Comparison of ENCODE assay signal across 8 mouse cellular contexts in the genomic region with DNA sequence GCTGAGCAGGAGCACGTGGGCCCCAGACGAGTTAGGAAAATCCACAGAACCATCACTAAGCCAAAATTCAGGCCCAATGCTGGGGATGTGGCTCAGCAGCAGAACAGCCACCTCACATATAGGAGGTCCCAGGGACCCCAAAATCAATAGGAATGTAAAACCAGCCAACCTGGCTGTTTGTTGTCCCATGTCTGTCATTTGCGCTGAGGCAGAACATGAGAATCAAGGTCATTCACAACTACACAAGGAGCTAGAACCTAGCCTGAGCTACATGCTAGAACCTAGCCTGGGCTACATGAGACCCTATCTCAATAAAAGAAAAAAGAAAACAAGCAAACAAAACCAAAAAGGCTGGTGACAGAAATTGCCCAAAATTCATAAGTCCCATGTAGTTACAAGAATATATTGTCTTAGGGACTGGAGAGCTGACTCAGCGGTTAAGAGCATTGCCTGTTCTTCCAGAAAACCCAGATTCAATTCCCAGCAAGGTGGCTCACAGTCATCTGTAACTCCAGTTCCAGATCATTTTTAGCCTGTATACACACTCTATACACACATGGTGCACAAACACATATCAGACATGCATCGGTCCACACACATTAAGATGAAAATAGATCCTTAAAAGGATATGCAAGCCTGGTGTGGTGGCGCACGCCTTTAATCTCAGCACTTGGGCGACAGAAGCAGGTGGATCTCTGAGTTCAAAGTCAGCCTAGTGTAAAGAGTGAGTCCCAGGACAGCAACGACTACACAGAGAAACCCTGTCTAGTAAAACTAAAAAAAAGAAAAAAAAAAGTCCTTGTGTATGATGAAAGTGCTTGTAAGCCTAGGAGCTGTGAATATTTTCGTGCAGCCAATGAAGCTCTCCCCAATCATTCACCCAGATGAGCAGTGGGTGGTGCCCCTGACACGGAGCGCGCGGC. TPM values are rescaled to one million over a fixed set of nuclear protein-coding genes. Genes with fewer than 3 reads are reported as not detected.
DNase-seq lines count a peak whose midpoint lies in the region; ATAC-seq lines count a peak whose summit lies in the region.

No protein-coding gene starts in this region.

- peak overlapping the region; percentile 35; the same call in 1 of the 2 replicates for H3K9ac ChIP-seq in kidney, embryonic 15.5 days
- peak overlapping the region; percentile 24; the same call in 1 of the 2 replicates for H3K9ac ChIP-seq in hindbrain, embryonic 15.5 days
- H3K9ac ChIP-seq in midbrain, embryonic 16.5 days (ENCODE audit: low read depth, low read length), result peak overlapping the region; percentile 43

- no peaks in the 10 kb centered on the region for H3K27me3 ChIP-seq in kidney, embryonic 15.5 days
- no peaks in the 10 kb centered on the region for H3K27me3 ChIP-seq in hindbrain, embryonic 15.5 days
- H3K27me3 ChIP-seq in midbrain, embryonic 16.5 days (ENCODE audit: control insufficient read depth, insufficient read depth, low read depth, low read length), result no peaks in the 10 kb centered on the region

- DNase-seq in kidney, adult 11 months, result no peak
- DNase-seq in MN1 (ENCODE audit: low spot score), result no peak
- no peak for DNase-seq in thymus, postnatal 10 days (ENCODE audit: low spot score in 2 of 2)
- no peak for DNase-seq in thymus, postnatal 36 days

- H3K9me3 ChIP-seq in kidney, embryonic 15.5 days (replicated peaks), result no peaks in the 10 kb centered on the region
- no peaks in the 10 kb centered on the region for H3K9me3 ChIP-seq in hindbrain, embryonic 15.5 days
- H3K9me3 ChIP-seq in midbrain, embryonic 16.5 days (replicated peaks; ENCODE audit: control insufficient read depth, low read length, poor library complexity, severe bottlenecking), result no peaks in the 10 kb centered on the region

- WGBS in kidney, embryonic 15.5 days, result 36% methylated on average over 14 of the region's 14 CpGs
- WGBS in hindbrain, embryonic 15.5 days, result 37% methylated on average over 14 of the region's 14 CpGs
- 38% methylated on average over 14 of the region's 14 CpGs for WGBS in midbrain, embryonic 16.5 days

- ATAC-seq in kidney, embryonic 15.5 days (replicated peaks; ENCODE audit: low FRiP score), result peak; percentile 2; the same call in 1 of the 2 replicates
- ATAC-seq in hindbrain, embryonic 15.5 days (ENCODE audit: low FRiP score, low read depth), result peak; percentile 0; the same call in 1 of the 2 replicates
- peak; percentile 20 for ATAC-seq in midbrain, embryonic 16.5 days

- peak overlapping the region; percentile 78 for H3K4me2 ChIP-seq in kidney, embryonic 15.5 days
- peak overlapping the region; percentile 67 for H3K4me2 ChIP-seq in hindbrain, embryonic 15.5 days
- peak overlapping the region; percentile 66 for H3K4me2 ChIP-seq in midbrain, embryonic 16.5 days (ENCODE audit: low read length)

- peak overlapping the region; percentile 50 for H3K4me3 ChIP-seq in kidney, embryonic 15.5 days (replicated peaks)
- peak overlapping the region; percentile 43 for H3K4me3 ChIP-seq in brown adipose tissue, adult 24 weeks (ENCODE audit: insufficient read depth, low read depth, low read length)
- peak overlapping the region; percentile 44 for H3K4me3 ChIP-seq in hindbrain, embryonic 15.5 days
- peak overlapping the region; percentile 48 for H3K4me3 ChIP-seq in midbrain, embryonic 16.5 days (ENCODE audit: low read depth, low read length)

- H3K4me1 ChIP-seq in kidney, embryonic 15.5 days, result peaks cover 9% of the 10 kb centered on the region; the same call in 1 of the 2 replicates
- H3K4me1 ChIP-seq in brown adipose tissue, adult 24 weeks (ENCODE audit: control insufficient read depth, insufficient read depth, insufficient read length, low read length), result no peaks in the 10 kb centered on the region
- peaks cover 14% of the 10 kb centered on the region for H3K4me1 ChIP-seq in hindbrain, embryonic 15.5 days (replicated peaks)
- peaks cover 5% of the 10 kb centered on the region for H3K4me1 ChIP-seq in midbrain, embryonic 16.5 days (ENCODE audit: control insufficient read depth, insufficient read depth, low read length)

- peak overlapping the region; percentile 51; the same call in 1 of the 2 replicates for H3K27ac ChIP-seq in kidney, embryonic 15.5 days
- no peak overlapping the region for H3K27ac ChIP-seq in brown adipose tissue, adult 24 weeks (replicated peaks; ENCODE audit: low read depth, low read length)
- H3K27ac ChIP-seq in hindbrain, embryonic 15.5 days (replicated peaks), result peak overlapping the region; percentile 92
- peak overlapping the region; percentile 62 for H3K27ac ChIP-seq in midbrain, embryonic 16.5 days (ENCODE audit: low read length)

- no peaks in the 10 kb centered on the region for H3K36me3 ChIP-seq in kidney, embryonic 15.5 days
- H3K36me3 ChIP-seq in hindbrain, embryonic 15.5 days, result no peaks in the 10 kb centered on the region
- H3K36me3 ChIP-seq in midbrain, embryonic 16.5 days (ENCODE audit: control insufficient read depth, insufficient read depth, low read length), result peaks cover 3% of the 10 kb centered on the region; the same call in 1 of the 2 replicates

RNA-seq across cellular contexts. Expression of a gene that starts 2.1 kb away (rescaled TPM):
- 2.5 and 2.8 TPM in 2 replicates for polyA plus RNA-seq in kidney, embryonic 15.5 days (2015; fragmentation: Nextera tagmentation; extraction: Ambion mirVana)
- 3.1 and 5.0 TPM in 2 replicates for polyA plus RNA-seq in brown adipose tissue, adult 24 weeks (2012; ENCODE audit: insufficient read depth, insufficient read length, missing spikeins)
- polyA plus RNA-seq in hindbrain, embryonic 15.5 days (2015; fragmentation: Nextera tagmentation; extraction: Ambion mirVana), result 14.7 and 15.1 TPM in 2 replicates
- polyA plus RNA-seq in midbrain, embryonic 16.5 days (2015; fragmentation: Nextera tagmentation; extraction: Ambion mirVana), result 15.2 and 17.7 TPM in 2 replicates

RNA-seq across cellular contexts. Expression of a gene that starts 8.9 kb away (rescaled TPM):
- polyA plus RNA-seq in kidney, embryonic 15.5 days (2015; fragmentation: Nextera tagmentation; extraction: Ambion mirVana), result 15.2 and 16.1 TPM in 2 replicates
- polyA plus RNA-seq in brown adipose tissue, adult 24 weeks (2012; ENCODE audit: insufficient read depth, insufficient read length, missing spikeins), result 2.1 and 5.8 TPM in 2 replicates
- 12.9 and 13.2 TPM in 2 replicates for polyA plus RNA-seq in hindbrain, embryonic 15.5 days (2015; fragmentation: Nextera tagmentation; extraction: Ambion mirVana)
- polyA plus RNA-seq in midbrain, embryonic 16.5 days (2015; fragmentation: Nextera tagmentation; extraction: Ambion mirVana), result 7.1 and 13.7 TPM in 2 replicates

RNA-seq across cellular contexts. Expression of a gene that starts 10.6 kb away (rescaled TPM):
- polyA plus RNA-seq in kidney, embryonic 15.5 days (2015; fragmentation: Nextera tagmentation; extraction: Ambion mirVana), result 84.2 and 93.7 TPM in 2 replicates
- polyA plus RNA-seq in brown adipose tissue, adult 24 weeks (2012; ENCODE audit: insufficient read depth, insufficient read length, missing spikeins), result 6.6 and 7.9 TPM in 2 replicates
- 46.3 and 47.5 TPM in 2 replicates for polyA plus RNA-seq in hindbrain, embryonic 15.5 days (2015; fragmentation: Nextera tagmentation; extraction: Ambion mirVana)
- polyA plus RNA-seq in midbrain, embryonic 16.5 days (2015; fragmentation: Nextera tagmentation; extraction: Ambion mirVana), result 48.8 and 51.1 TPM in 2 replicates

RNA-seq across cellular contexts. Expression of a gene that starts 21.0 kb away (rescaled TPM):
- polyA plus RNA-seq in kidney, embryonic 15.5 days (2015; fragmentation: Nextera tagmentation; extraction: Ambion mirVana), result 319 and 321 TPM in 2 replicates
- 61.4 and 66.1 TPM in 2 replicates for polyA plus RNA-seq in brown adipose tissue, adult 24 weeks (2012; ENCODE audit: insufficient read depth, insufficient read length, missing spikeins)
- polyA plus RNA-seq in hindbrain, embryonic 15.5 days (2015; fragmentation: Nextera tagmentation; extraction: Ambion mirVana), result 249 and 256 TPM in 2 replicates
- polyA plus RNA-seq in midbrain, embryonic 16.5 days (2015; fragmentation: Nextera tagmentation; extraction: Ambion mirVana), result 243 TPM in 2 replicates

RNA-seq across cellular contexts. Expression of a gene that starts 59.1 kb away (rescaled TPM):
- polyA plus RNA-seq in kidney, embryonic 15.5 days (2015; fragmentation: Nextera tagmentation; extraction: Ambion mirVana), result not detected in 2 replicates
- not detected in 2 replicates for polyA plus RNA-seq in brown adipose tissue, adult 24 weeks (2012; ENCODE audit: insufficient read depth, insufficient read length, missing spikeins)
- polyA plus RNA-seq in hindbrain, embryonic 15.5 days (2015; fragmentation: Nextera tagmentation; extraction: Ambion mirVana), result not detected in 2 replicates
- not detected in 2 replicates for polyA plus RNA-seq in midbrain, embryonic 16.5 days (2015; fragmentation: Nextera tagmentation; extraction: Ambion mirVana)
